Mouse (Mus musculus) 3134 (cell line): Measurements from ENCODE around the gene 4921539E11Rik.

Experiments
- DNase-seq: peaks from one replicate; pipeline ENCODE4 v3.0.0-alpha.2; 2011; ENCODE audit warnings: low spot score; ENCODE audit not compliant: insufficient read length; ENCODE audit errors: extremely low read depth

The 4921539E11Rik gene

GRCm38 (mm10) chr4:103247813-103248212 lies 42.9 kb downstream of the 4921539E11Rik start:
- DNase-seq = no peak

DNA sequence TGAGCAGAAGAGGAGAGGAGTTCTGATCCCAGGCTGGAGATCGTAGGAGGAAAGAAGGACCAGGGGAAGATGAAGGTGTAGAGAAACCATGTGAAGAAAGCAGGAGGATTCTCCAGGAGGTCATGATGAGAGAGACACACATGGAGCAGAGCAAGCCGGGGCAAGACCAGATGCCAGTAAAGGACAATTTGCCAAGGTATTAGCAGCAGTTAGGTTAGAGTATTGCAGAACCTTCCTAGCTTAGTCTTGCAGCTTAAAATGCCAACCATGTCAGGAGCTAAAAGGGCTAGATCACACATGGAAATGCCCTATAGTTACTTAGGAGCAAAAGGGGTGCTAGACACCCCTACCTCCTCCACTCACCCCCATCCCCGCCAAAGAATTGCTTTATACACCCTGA lies 43.4 kb downstream of the 4921539E11Rik start:
- DNase-seq = no peak

- no peak for DNase-seq
Observed at GRCm38 (mm10) chr4:103232156-103232555, 58.5 kb downstream of the 4921539E11Rik start.

- no peak for DNase-seq
Observed at GRCm38 (mm10) chr4:103222854-103223253, 67.8 kb downstream of the 4921539E11Rik start.

DNA sequence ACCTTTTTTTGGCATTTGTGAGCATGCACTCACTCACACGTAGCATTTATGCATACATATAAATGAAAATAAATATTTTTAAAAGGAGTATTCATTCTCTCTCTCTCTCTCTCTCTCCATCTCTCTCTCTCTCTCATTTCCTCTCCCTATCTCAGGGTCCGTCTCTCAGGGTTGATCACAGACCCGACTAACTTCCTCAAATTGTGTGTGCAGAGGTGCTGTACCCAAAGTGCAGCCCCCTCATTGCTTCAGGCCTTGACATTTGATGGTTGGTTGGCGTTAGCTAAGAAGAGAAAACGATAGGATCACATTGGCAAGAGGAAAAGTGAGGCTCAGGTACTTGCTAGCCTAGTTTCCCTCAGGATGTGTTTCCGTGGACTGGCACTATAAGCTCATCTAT lies 68.9 kb downstream of the 4921539E11Rik start:
- DNase-seq = no peak

GRCm38 (mm10) chr4:103219011-103219410 lies 71.7 kb downstream of the 4921539E11Rik start:
- no peak for DNase-seq

- DNase-seq = no peak
Observed at GRCm38 (mm10) chr4:103216046-103216445, 74.6 kb downstream of the 4921539E11Rik start.

DNA sequence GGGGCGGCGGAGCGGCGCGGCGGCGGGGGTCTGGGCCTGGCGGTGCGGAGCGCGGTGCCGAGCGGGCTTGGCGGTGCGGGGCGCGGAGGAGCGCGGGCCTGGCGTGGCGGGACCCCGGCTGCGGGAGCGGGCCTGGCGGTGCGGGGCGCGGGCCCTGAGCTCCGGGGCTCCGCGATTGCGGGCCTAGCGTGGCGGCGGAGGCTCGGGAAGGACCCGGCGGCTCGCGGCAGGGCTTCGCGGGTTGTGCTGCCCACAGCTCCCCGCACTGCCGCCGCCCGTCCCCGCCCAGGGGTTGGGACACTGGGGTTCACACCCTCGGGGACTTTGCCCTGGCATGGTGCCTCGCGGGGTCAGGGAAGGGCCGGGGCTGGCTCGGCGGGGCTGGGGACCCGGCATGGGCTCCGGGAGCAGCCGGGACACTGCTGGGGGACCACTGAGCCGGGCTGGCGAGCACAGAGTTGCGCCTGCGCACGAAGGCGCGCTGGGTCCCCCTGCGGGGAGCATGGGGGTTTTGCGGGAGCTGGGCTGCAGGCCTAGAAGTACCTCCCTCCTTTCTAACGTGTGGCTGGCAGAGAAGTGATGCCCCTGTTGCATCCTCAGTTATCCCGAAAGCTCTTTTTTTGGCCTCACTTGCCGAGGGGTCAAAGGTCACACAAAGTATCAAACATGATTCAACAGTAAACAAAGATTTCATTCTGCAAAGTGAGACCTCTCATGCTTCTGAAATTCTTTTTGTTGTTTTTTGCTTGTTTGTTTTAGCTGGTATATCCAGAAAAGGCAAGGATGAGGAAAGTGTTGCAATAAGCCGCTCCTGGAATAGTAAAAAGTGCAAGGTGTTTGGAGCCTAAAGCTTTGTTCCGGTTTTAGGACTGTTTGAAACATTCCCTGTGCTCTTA lies 75.5 kb downstream of the 4921539E11Rik start, which contains the start of gene Slc35d1:
TSS of gene Slc35d1 (minus strand) at position 240 of the 896 bp plus-strand sequence.
- peak; percentile 82 for DNase-seq

- DNase-seq = peak; percentile 71
Observed at GRCm38 (mm10) chr4:103214498-103214924, 76.2 kb downstream of the 4921539E11Rik start.

DNA sequence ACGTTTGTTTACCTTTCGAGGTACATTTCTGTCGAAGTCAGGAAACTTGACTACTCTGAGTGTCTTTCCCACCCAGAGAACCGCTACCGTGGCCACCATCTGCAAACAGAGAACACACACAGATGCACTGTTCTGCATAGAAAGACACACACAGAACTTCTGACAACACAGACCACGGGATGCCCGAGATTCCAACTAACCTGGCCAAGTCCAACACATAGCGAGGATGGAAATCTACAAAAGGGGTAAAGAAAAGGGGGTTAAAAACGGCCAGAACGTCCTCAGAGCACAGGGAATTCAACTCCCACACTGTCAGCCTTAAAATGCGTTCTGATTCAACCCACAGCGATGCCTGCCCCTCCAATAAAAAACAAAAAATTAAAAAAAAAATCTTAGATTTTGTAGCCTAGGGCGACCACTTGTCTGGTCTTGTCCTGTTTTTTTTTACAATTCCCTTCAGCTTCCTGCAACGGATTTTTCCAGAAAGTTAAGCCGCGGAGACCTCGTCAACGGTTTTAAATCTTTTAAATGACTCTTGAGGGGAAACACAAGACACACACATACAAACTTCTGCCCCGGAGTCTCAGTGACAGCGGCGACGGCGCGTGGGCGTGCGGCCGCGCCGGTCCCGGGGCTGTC lies 76.7 kb downstream of the 4921539E11Rik start:
- peak; percentile 10 for DNase-seq

- DNase-seq = no peak
Observed at GRCm38 (mm10) chr4:103208553-103208952, 82.1 kb downstream of the 4921539E11Rik start.

DNA sequence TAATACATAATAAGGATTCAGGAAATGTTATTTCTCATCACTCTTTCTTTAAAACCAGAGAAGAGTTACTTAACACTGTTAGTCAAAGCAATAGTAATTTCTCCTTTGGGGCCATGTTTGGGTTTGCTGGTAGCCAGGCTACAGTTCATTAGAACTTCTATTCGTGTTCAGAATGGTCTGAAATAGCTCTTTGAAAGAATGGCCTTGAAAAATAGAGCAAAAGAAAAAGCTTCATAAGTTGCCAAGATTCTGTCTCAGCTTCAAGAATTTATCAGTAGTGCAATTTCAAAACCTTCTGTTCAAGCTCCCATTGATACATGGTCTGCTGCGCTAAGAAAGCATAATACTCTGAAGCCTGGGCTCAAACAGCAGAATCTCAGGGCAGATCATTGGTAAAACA lies 87.0 kb downstream of the 4921539E11Rik start:
- DNase-seq = no peak

DNA sequence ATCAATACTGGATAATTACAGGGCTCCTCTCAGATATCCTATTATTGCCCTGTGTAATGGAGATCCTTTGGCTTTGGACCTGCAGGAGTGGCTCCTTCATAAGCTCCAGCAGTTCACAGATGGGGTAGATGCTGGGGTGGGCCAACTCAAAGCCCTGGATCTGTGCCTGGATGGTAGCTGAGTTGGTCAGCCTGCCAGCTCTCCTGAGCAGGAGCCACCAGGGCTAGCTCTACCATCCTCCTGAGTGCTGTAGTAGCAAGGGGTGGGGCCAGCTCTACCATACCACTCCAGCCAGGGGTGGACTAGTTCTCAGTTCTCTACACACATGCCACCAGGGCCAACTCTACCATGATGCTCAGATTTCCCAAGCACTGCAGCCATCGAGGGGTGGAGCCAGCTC lies 90.6 kb downstream of the 4921539E11Rik start:
- no peak for DNase-seq

- no peak for DNase-seq
Observed at GRCm38 (mm10) chr4:103199086-103199485, 91.6 kb downstream of the 4921539E11Rik start.

- DNase-seq = no peak
Observed at GRCm38 (mm10) chr4:103197401-103197800, 93.3 kb downstream of the 4921539E11Rik start.

GRCm38 (mm10) chr4:103192421-103192820 lies 98.2 kb downstream of the 4921539E11Rik start:
- no peak for DNase-seq

GRCm38 (mm10) chr4:103188786-103189640 lies 101.7 kb downstream of the 4921539E11Rik start:
- no peak for DNase-seq
